Mouse (Mus musculus): ENCODE results near the gene Ctnnd2. TPM values are rescaled to one million over a fixed set of nuclear protein-coding genes. Genes with fewer than 3 reads are reported as not detected.

The Ctnnd2 gene
- total and polyA plus RNA-seq, 2 experiments from 2014 or later: not detected

GRCm38 (mm10) chr15:30564594-30564993, 392.2 kb downstream of the Ctnnd2 start:
- no peak for TF ChIP-seq EP300 (IDR thresholded peaks at IDR 0.05; ENCODE audit: low read depth)
- TF ChIP-seq CTCF (IDR thresholded peaks at IDR 0.05; ENCODE audit: low read depth): no peak
- ATAC-seq (ENCODE audit: insufficient read depth, low read depth): no peak
- H3K27ac ChIP-seq (ENCODE audit: low read depth): no peak overlapping the region
- no peaks in the 10 kb centered on the region for H3K27me3 ChIP-seq (ENCODE audit: control insufficient read depth, insufficient read depth, low read length)
- no peak overlapping the region for H3K4me3 ChIP-seq (ENCODE audit: low read depth, low read length)
- H3K4me1 ChIP-seq (ENCODE audit: control insufficient read depth, insufficient read depth): no peaks in the 10 kb centered on the region
- no peaks in the 10 kb centered on the region for H3K36me3 ChIP-seq (replicated peaks; ENCODE audit: control insufficient read depth, insufficient read depth, low read length)
- no peak overlapping the region for H3K4me2 ChIP-seq (ENCODE audit: low read depth, low read length)
- H3K9ac ChIP-seq (replicated peaks; ENCODE audit: low read depth, low read length): no peak overlapping the region
- H3K9me3 ChIP-seq (replicated peaks; ENCODE audit: control insufficient read depth, low read length): no peaks in the 10 kb centered on the region
- DNase-seq (ENCODE audit: low spot score): no peak
- WGBS: 75% methylated on average over 2 of the region's 2 CpGs

GRCm38 (mm10) chr15:30570254-30570800, 397.9 kb downstream of the Ctnnd2 start:
- H3K9ac ChIP-seq (replicated peaks; ENCODE audit: low read depth, low read length): no peak overlapping the region
- no peaks in the 10 kb centered on the region for H3K9me3 ChIP-seq (replicated peaks; ENCODE audit: control insufficient read depth, low read length)
- H3K36me3 ChIP-seq (replicated peaks; ENCODE audit: control insufficient read depth, insufficient read depth, low read length): no peaks in the 10 kb centered on the region
- no peak overlapping the region for H3K4me3 ChIP-seq (ENCODE audit: low read depth, low read length)
- WGBS: 72% methylated on average over 8 of the region's 8 CpGs
- H3K4me1 ChIP-seq (ENCODE audit: control insufficient read depth, insufficient read depth): no peaks in the 10 kb centered on the region
- H3K4me2 ChIP-seq (ENCODE audit: low read depth, low read length): no peak overlapping the region
- H3K27ac ChIP-seq (ENCODE audit: low read depth): no peak overlapping the region
- ATAC-seq (ENCODE audit: insufficient read depth, low read depth) (no peak), DNase-seq (ENCODE audit: low spot score) (no peak)
- no peaks in the 10 kb centered on the region for H3K27me3 ChIP-seq (ENCODE audit: control insufficient read depth, insufficient read depth, low read length)
- TF ChIP-seq CTCF (IDR thresholded peaks at IDR 0.05; ENCODE audit: low read depth): no peak
- TF ChIP-seq EP300 (IDR thresholded peaks at IDR 0.05; ENCODE audit: low read depth): no peak

DNA sequence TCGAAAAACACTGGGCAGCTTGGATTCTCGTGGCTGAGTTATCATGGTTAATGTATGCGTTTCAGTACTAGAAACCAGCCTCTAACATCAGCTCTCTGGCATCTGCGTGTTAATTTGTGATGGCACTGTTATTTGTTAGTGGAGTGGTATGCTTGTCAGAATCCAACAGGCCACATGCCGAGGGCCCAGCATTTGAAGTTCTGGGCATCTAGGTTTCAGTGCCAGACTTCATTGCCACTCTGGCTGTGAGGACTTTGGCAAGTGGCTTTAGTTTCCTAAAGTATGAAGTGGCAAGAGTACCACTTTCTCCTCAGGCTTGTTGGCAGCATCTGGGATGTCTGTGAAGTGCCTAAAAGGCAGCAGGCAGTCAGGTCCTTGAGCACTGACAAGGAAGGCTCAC, 415.1 kb downstream of the Ctnnd2 start:
- Histone ChIP-seq H3K36me3 (replicated peaks; ENCODE audit: control insufficient read depth, insufficient read depth, low read length) (no peaks in the 10 kb centered on the region), H3K27ac (ENCODE audit: low read depth) (no peak overlapping the region), H3K4me2 (ENCODE audit: low read depth, low read length) (no peak overlapping the region), H3K27me3 (ENCODE audit: control insufficient read depth, insufficient read depth, low read length) (no peaks in the 10 kb centered on the region), H3K9ac (replicated peaks; ENCODE audit: low read depth, low read length) (no peak overlapping the region), H3K4me1 (ENCODE audit: control insufficient read depth, insufficient read depth) (no peaks in the 10 kb centered on the region), H3K4me3 (ENCODE audit: low read depth, low read length) (no peak overlapping the region), H3K9me3 (replicated peaks; ENCODE audit: control insufficient read depth, low read length) (no peaks in the 10 kb centered on the region)
- WGBS: 72% methylated on average over 5 of the region's 5 CpGs
- DNase-seq (ENCODE audit: low spot score) (no peak), ATAC-seq (ENCODE audit: insufficient read depth, low read depth) (no peak)
- TF ChIP-seq CTCF (IDR thresholded peaks at IDR 0.05; ENCODE audit: low read depth) (no peak), EP300 (IDR thresholded peaks at IDR 0.05; ENCODE audit: low read depth) (no peak)

DNA sequence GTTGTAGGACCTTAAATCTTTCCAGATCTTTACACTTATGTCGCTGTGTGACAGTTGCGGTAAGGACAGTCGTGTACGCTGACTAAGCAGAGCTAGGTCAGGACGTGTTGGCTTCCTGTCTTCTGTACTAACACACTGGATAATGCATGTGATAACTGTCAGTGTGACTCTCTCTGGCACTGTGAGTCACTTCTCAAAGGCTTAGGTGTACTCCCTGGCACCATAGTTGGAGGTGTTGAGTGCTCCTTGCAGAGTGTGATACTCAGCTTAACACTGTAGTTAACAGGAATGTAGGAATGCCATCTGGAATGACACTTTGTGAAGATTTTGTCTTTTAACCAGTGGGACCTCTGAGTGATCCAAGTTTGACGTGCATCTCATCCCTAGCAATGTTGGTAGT, 418.5 kb downstream of the Ctnnd2 start:
- Histone ChIP-seq H3K4me2 (ENCODE audit: low read depth, low read length) (no peak overlapping the region), H3K4me1 (ENCODE audit: control insufficient read depth, insufficient read depth) (no peaks in the 10 kb centered on the region), H3K36me3 (replicated peaks; ENCODE audit: control insufficient read depth, insufficient read depth, low read length) (no peaks in the 10 kb centered on the region), H3K4me3 (ENCODE audit: low read depth, low read length) (no peak overlapping the region), H3K9me3 (replicated peaks; ENCODE audit: control insufficient read depth, low read length) (no peaks in the 10 kb centered on the region), H3K9ac (replicated peaks; ENCODE audit: low read depth, low read length) (no peak overlapping the region), H3K27ac (ENCODE audit: low read depth) (no peak overlapping the region), H3K27me3 (ENCODE audit: control insufficient read depth, insufficient read depth, low read length) (no peaks in the 10 kb centered on the region)
- DNase-seq (ENCODE audit: low spot score) (no peak), ATAC-seq (ENCODE audit: insufficient read depth, low read depth) (no peak)
- 77% methylated on average over 6 of the region's 6 CpGs for WGBS
- TF ChIP-seq CTCF (IDR thresholded peaks at IDR 0.05; ENCODE audit: low read depth) (no peak), EP300 (IDR thresholded peaks at IDR 0.05; ENCODE audit: low read depth) (no peak)

- ATAC-seq (ENCODE audit: insufficient read depth, low read depth) (no peak), DNase-seq (ENCODE audit: low spot score) (no peak)
- H3K9me3 ChIP-seq (replicated peaks; ENCODE audit: control insufficient read depth, low read length): no peaks in the 10 kb centered on the region
- no peaks in the 10 kb centered on the region for H3K4me1 ChIP-seq (ENCODE audit: control insufficient read depth, insufficient read depth)
- H3K27me3 ChIP-seq (ENCODE audit: control insufficient read depth, insufficient read depth, low read length): no peaks in the 10 kb centered on the region
- no peak overlapping the region for H3K4me3 ChIP-seq (ENCODE audit: low read depth, low read length)
- WGBS: 72% methylated on average over 1 of the region's 1 CpGs
- no peak overlapping the region for H3K27ac ChIP-seq (ENCODE audit: low read depth)
- H3K4me2 ChIP-seq (ENCODE audit: low read depth, low read length): no peak overlapping the region
- no peak for TF ChIP-seq CTCF (IDR thresholded peaks at IDR 0.05; ENCODE audit: low read depth)
- TF ChIP-seq EP300 (IDR thresholded peaks at IDR 0.05; ENCODE audit: low read depth): no peak
- no peak overlapping the region for H3K9ac ChIP-seq (replicated peaks; ENCODE audit: low read depth, low read length)
- no peaks in the 10 kb centered on the region for H3K36me3 ChIP-seq (replicated peaks; ENCODE audit: control insufficient read depth, insufficient read depth, low read length)
Observed at GRCm38 (mm10) chr15:30595507-30595906, 423.1 kb downstream of the Ctnnd2 start.

GRCm38 (mm10) chr15:30610613-30611012, 438.2 kb downstream of the Ctnnd2 start:
- TF ChIP-seq CTCF (IDR thresholded peaks at IDR 0.05; ENCODE audit: low read depth): no peak
- TF ChIP-seq EP300 (IDR thresholded peaks at IDR 0.05; ENCODE audit: low read depth): no peak
- no peak overlapping the region for H3K4me2 ChIP-seq (ENCODE audit: low read depth, low read length)
- WGBS: 67% methylated on average over 7 of the region's 7 CpGs
- no peaks in the 10 kb centered on the region for H3K9me3 ChIP-seq (replicated peaks; ENCODE audit: control insufficient read depth, low read length)
- no peaks in the 10 kb centered on the region for H3K4me1 ChIP-seq (ENCODE audit: control insufficient read depth, insufficient read depth)
- H3K9ac ChIP-seq (replicated peaks; ENCODE audit: low read depth, low read length): no peak overlapping the region
- ATAC-seq (ENCODE audit: insufficient read depth, low read depth) (no peak), DNase-seq (ENCODE audit: low spot score) (no peak)
- H3K36me3 ChIP-seq (replicated peaks; ENCODE audit: control insufficient read depth, insufficient read depth, low read length): no peaks in the 10 kb centered on the region
- H3K27me3 ChIP-seq (ENCODE audit: control insufficient read depth, insufficient read depth, low read length): no peaks in the 10 kb centered on the region
- H3K27ac ChIP-seq (ENCODE audit: low read depth): no peak overlapping the region
- no peak overlapping the region for H3K4me3 ChIP-seq (ENCODE audit: low read depth, low read length)

All from heart, postnatal 0 days (tissue).